Mouse (Mus musculus): ENCODE data around the gene Noct.

DNA sequence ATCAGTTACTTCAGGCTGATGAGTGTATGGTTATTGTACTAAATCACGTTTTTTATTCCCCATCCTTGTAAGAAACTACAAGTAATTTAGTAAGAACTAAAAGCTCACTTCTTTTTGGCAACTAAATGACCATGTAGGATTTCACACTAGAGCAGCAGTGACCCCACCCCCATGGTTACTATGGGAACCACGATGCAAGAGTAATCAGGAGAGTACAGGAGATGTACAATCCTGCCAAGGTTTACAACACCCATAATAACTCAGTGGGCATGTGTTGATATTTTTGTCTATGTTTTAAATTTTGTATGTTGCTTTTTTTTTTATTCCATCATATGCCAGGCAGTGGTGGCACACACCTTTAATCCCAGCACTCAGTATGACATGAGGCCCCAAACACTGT, 71.0 kb downstream of the Noct start:
- TF ChIP-seq ZC3H11A (IDR thresholded peaks at IDR 0.05; ENCODE audit: borderline replicate concordance, low read depth, low read length): no peak
- TF ChIP-seq ZNF384 (IDR thresholded peaks at IDR 0.05; ENCODE audit: low read depth, low read length): no peak
- TF ChIP-seq HCFC1 (IDR thresholded peaks at IDR 0.05; ENCODE audit: borderline replicate concordance, insufficient read depth, low read length): no peak
- no peak for TF ChIP-seq MAFK (IDR thresholded peaks at IDR 0.05; ENCODE audit: insufficient read depth, low read depth, low read length)
- no peak for TF ChIP-seq CHD2 (IDR thresholded peaks at IDR 0.05; ENCODE audit: low read depth, low read length)
